Mouse (Mus musculus) forebrain, embryonic 10.5 days (tissue): Measurements from ENCODE around the gene Akap2. TPM values are rescaled to one million over a fixed set of nuclear protein-coding genes. Genes with fewer than 3 reads are reported as not detected.

Source experiments
- DNase-seq: peaks from one replicate; pipeline ENCODE4 v3.0.0-alpha.2; 2017; ENCODE audit warnings: low spot score; ENCODE audit errors: extremely low spot score
- H3K27ac ChIP-seq: fragments of 300-500 bp; sonication (generic); 2 replicates; pipeline ENCODE4 v1.5.1; 2016; ENCODE audit warnings: mild to moderate bottlenecking
- H3K27me3 ChIP-seq: fragments of 300-500 bp; sonication (generic); 2 replicates; pipeline ENCODE4 v1.6.1; 2016; ENCODE audit warnings: mild to moderate bottlenecking; ENCODE audit not compliant: poor library complexity, severe bottlenecking
- H3K36me3 ChIP-seq: fragments of 300-500 bp; sonication (generic); replicated peaks from 2 replicates; pipeline ENCODE4 v1.6.1; 2016; ENCODE audit warnings: mild to moderate bottlenecking, moderate library complexity
- H3K4me1 ChIP-seq: fragments of 300-500 bp; sonication (generic); 2 replicates; pipeline ENCODE4 v1.6.1; 2016
- H3K4me3 ChIP-seq: fragments of 300-500 bp; sonication (generic); 2 replicates; pipeline ENCODE4 v1.5.1; 2016; ENCODE audit warnings: mild to moderate bottlenecking, moderate library complexity
- H3K9me3 ChIP-seq: fragments of 300-500 bp; sonication (generic); 2 replicates; pipeline ENCODE4 v1.6.1; 2016; ENCODE audit warnings: mild to moderate bottlenecking, moderate library complexity
- WGBS: fragments of 180-500 bp; shearing (Covaris S2); methylation state at CpG from one replicate; pipeline ENCODE4 v1.1.7; 2016; 5-methylcytosine and 5-hydroxymethylcytosine counted together
- polyA plus RNA-seq: library from polyadenylated mRNA; unstranded; fragments of >200 nt; fragmentation: Nextera tagmentation; extraction: Ambion mirVana; gene quantifications from 2 replicates; pipeline ENCODE4 v1.2.1, GENCODE M21; 2016

The Akap2 gene
- polyA plus RNA-seq, 1 experiment from 2014 or later: 18.3 TPM

GRCm38 (mm10) chr4:57738856-57739552 lies 21.5 kb downstream of the Akap2 start:
- H3K4me1 ChIP-seq: peaks cover 23% of the 10 kb centered on the region
- H3K27ac ChIP-seq: peak overlapping the region; percentile 51
- no peak for DNase-seq
- H3K27me3 ChIP-seq: peaks cover 6% of the 10 kb centered on the region; the same call in 1 of the 2 replicates
- no peaks in the 10 kb centered on the region for H3K36me3 ChIP-seq
- 27% methylated on average over 8 of the region's 8 CpGs for WGBS
- H3K4me3 ChIP-seq: no peak overlapping the region
- H3K9me3 ChIP-seq: no peaks in the 10 kb centered on the region

- Histone ChIP-seq H3K4me1 (peaks cover 32% of the 10 kb centered on the region), H3K4me3 (no peak overlapping the region), H3K36me3 (no peaks in the 10 kb centered on the region), H3K9me3 (peaks cover 7% of the 10 kb centered on the region), H3K27me3 (no peaks in the 10 kb centered on the region), H3K27ac (no peak overlapping the region)
- WGBS: 85% methylated on average over 11 of the region's 11 CpGs
- DNase-seq: no peak
Measured at GRCm38 (mm10) chr4:57743325-57743929, 26.0 kb downstream of the Akap2 start.

GRCm38 (mm10) chr4:57750651-57751050 lies 33.2 kb downstream of the Akap2 start:
- no peak overlapping the region for H3K27ac ChIP-seq
- 89% methylated on average over 4 of the region's 4 CpGs for WGBS

GRCm38 (mm10) chr4:57751054-57751453 lies 33.6 kb downstream of the Akap2 start:
- Histone ChIP-seq H3K9me3 (no peaks in the 10 kb centered on the region), H3K4me3 (no peak overlapping the region), H3K36me3 (no peaks in the 10 kb centered on the region), H3K27me3 (no peaks in the 10 kb centered on the region), H3K27ac (no peak overlapping the region), H3K4me1 (peaks cover 22% of the 10 kb centered on the region)
- WGBS: 79% methylated on average over 4 of the region's 4 CpGs
- DNase-seq: no peak

More at GRCm38 (mm10) chr4:57750651-57751050, 33.2 kb downstream of the Akap2 start:
- Histone ChIP-seq H3K4me1 (peaks cover 22% of the 10 kb centered on the region), H3K9me3 (peaks cover 3% of the 10 kb centered on the region; the same call in 1 of the 2 replicates), H3K27me3 (no peaks in the 10 kb centered on the region), H3K36me3 (no peaks in the 10 kb centered on the region), H3K4me3 (no peak overlapping the region)
- DNase-seq: no peak

GRCm38 (mm10) chr4:57751566-57751965 lies 34.1 kb downstream of the Akap2 start:
- DNase-seq: no peak
- Histone ChIP-seq H3K36me3 (no peaks in the 10 kb centered on the region), H3K27ac (0 out of 2 replicates have a peak overlapping the region, but pooled peaks have one; percentile 11)

GRCm38 (mm10) chr4:57755085-57755484 lies 37.6 kb downstream of the Akap2 start:
- no peak overlapping the region for H3K4me3 ChIP-seq
- no peaks in the 10 kb centered on the region for H3K27me3 ChIP-seq
- 93% methylated on average over 11 of the region's 11 CpGs for WGBS
- peaks cover 17% of the 10 kb centered on the region for H3K4me1 ChIP-seq
- H3K36me3 ChIP-seq: no peaks in the 10 kb centered on the region
- no peak overlapping the region for H3K27ac ChIP-seq
- H3K9me3 ChIP-seq: no peaks in the 10 kb centered on the region
- DNase-seq: no peak

More at GRCm38 (mm10) chr4:57751566-57751965, 34.1 kb downstream of the Akap2 start:
- no peak overlapping the region for H3K4me3 ChIP-seq
- 96% methylated on average over 11 of the region's 11 CpGs for WGBS
- no peaks in the 10 kb centered on the region for H3K9me3 ChIP-seq
- no peaks in the 10 kb centered on the region for H3K27me3 ChIP-seq
- H3K4me1 ChIP-seq: peaks cover 22% of the 10 kb centered on the region

- 77% methylated on average over 11 of the region's 11 CpGs for WGBS
- no peak overlapping the region for H3K4me3 ChIP-seq
- DNase-seq: no peak
- H3K9me3 ChIP-seq: no peaks in the 10 kb centered on the region
- no peak overlapping the region for H3K27ac ChIP-seq
- H3K27me3 ChIP-seq: no peaks in the 10 kb centered on the region
- no peaks in the 10 kb centered on the region for H3K36me3 ChIP-seq
- peaks cover 17% of the 10 kb centered on the region for H3K4me1 ChIP-seq
Measured at GRCm38 (mm10) chr4:57757997-57758396, 40.5 kb downstream of the Akap2 start.

- Histone ChIP-seq H3K27me3 (0 out of 2 replicates have a peak, but pooled peaks cover 6% of the 10 kb centered on the region), H3K27ac (no peak overlapping the region), H3K4me1 (peaks cover 40% of the 10 kb centered on the region), H3K4me3 (no peak overlapping the region), H3K9me3 (no peaks in the 10 kb centered on the region), H3K36me3 (no peaks in the 10 kb centered on the region)
- no peak for DNase-seq
- 65% methylated on average over 7 of the region's 7 CpGs for WGBS
Measured at GRCm38 (mm10) chr4:57762424-57762823, 45.0 kb downstream of the Akap2 start.

- Histone ChIP-seq H3K36me3 (no peaks in the 10 kb centered on the region), H3K9me3 (no peaks in the 10 kb centered on the region), H3K27me3 (0 out of 2 replicates have a peak, but pooled peaks cover 6% of the 10 kb centered on the region), H3K27ac (no peak overlapping the region), H3K4me1 (peaks cover 35% of the 10 kb centered on the region), H3K4me3 (no peak overlapping the region)
- 67% methylated on average over 1 of the region's 1 CpGs for WGBS
- no peak for DNase-seq
Measured at GRCm38 (mm10) chr4:57764392-57764791, 46.9 kb downstream of the Akap2 start.

- H3K27ac ChIP-seq: no peak overlapping the region
- 92% methylated on average over 1 of the region's 1 CpGs for WGBS
- H3K9me3 ChIP-seq: no peaks in the 10 kb centered on the region
- H3K27me3 ChIP-seq: 0 out of 2 replicates have a peak, but pooled peaks cover 6% of the 10 kb centered on the region
- H3K4me3 ChIP-seq: no peak overlapping the region
- H3K4me1 ChIP-seq: peaks cover 35% of the 10 kb centered on the region
- no peaks in the 10 kb centered on the region for H3K36me3 ChIP-seq
- no peak for DNase-seq
Measured at GRCm38 (mm10) chr4:57764926-57765325, 47.5 kb downstream of the Akap2 start.

GRCm38 (mm10) chr4:57765806-57766205 lies 48.3 kb downstream of the Akap2 start:
- Histone ChIP-seq H3K36me3 (no peaks in the 10 kb centered on the region), H3K4me3 (no peak overlapping the region), H3K27ac (peak overlapping the region; percentile 48; the same call in 1 of the 2 replicates), H3K9me3 (no peaks in the 10 kb centered on the region), H3K4me1 (peaks cover 35% of the 10 kb centered on the region), H3K27me3 (0 out of 2 replicates have a peak, but pooled peaks cover 6% of the 10 kb centered on the region)
- no peak for DNase-seq
- WGBS: 18% methylated on average over 4 of the region's 4 CpGs

GRCm38 (mm10) chr4:57769007-57769406 lies 51.5 kb downstream of the Akap2 start:
- 81% methylated on average over 3 of the region's 3 CpGs for WGBS

GRCm38 (mm10) chr4:57770185-57770823 lies 52.8 kb downstream of the Akap2 start:
- Histone ChIP-seq H3K4me1 (peaks cover 22% of the 10 kb centered on the region), H3K27me3 (no peaks in the 10 kb centered on the region), H3K27ac (no peak overlapping the region), H3K9me3 (no peaks in the 10 kb centered on the region), H3K36me3 (no peaks in the 10 kb centered on the region), H3K4me3 (no peak overlapping the region)
- DNase-seq: no peak
- 61% methylated on average over 4 of the region's 4 CpGs for whole genome bisulfite sequencing

More at GRCm38 (mm10) chr4:57769007-57769406, 51.5 kb downstream of the Akap2 start:
- Histone ChIP-seq H3K36me3 (no peaks in the 10 kb centered on the region), H3K4me3 (no peak overlapping the region), H3K9me3 (no peaks in the 10 kb centered on the region), H3K27me3 (no peaks in the 10 kb centered on the region), H3K27ac (no peak overlapping the region), H3K4me1 (peaks cover 32% of the 10 kb centered on the region)
- no peak for DNase-seq
